Mouse (Mus musculus) forebrain, postnatal 0 days (tissue): ENCODE results near the gene Nptx1. TPM values are rescaled to one million over a fixed set of nuclear protein-coding genes. Genes with fewer than 3 reads are reported as not detected.

Experiments used
- ATAC-seq: fragments of 200-750 bp; cut with Nextera tagmentation; 2 replicates; pipeline ENCODE4 v1.8.0; 2017; ENCODE audit warnings: mild to moderate bottlenecking, moderate library complexity
- DNase-seq: peaks from one replicate; pipeline ENCODE4 v3.0.0-alpha.2; 2015
- H3K27ac ChIP-seq: fragments of 300-500 bp; sonication (generic); 2 replicates; pipeline ENCODE4 v1.5.1; 2014; ENCODE audit warnings: low read depth, mild to moderate bottlenecking, antibody characterized with exemption, low read length, moderate library complexity, mixed read lengths
- H3K27me3 ChIP-seq: fragments of 300-500 bp; sonication (generic); 2 replicates; pipeline ENCODE4 v1.6.1; 2014; ENCODE audit warnings: mild to moderate bottlenecking, low read length, mixed read lengths; ENCODE audit not compliant: insufficient read depth
- H3K36me3 ChIP-seq: fragments of 300-500 bp; sonication (generic); 2 replicates; pipeline ENCODE4 v1.6.1; 2014; ENCODE audit warnings: mild to moderate bottlenecking, moderate library complexity; ENCODE audit not compliant: insufficient read depth
- H3K4me1 ChIP-seq: fragments of 300-500 bp; sonication (generic); 2 replicates; pipeline ENCODE4 v1.6.1; 2014; ENCODE audit warnings: antibody characterized with exemption; ENCODE audit not compliant: insufficient read depth
- H3K4me2 ChIP-seq: fragments of 300-500 bp; sonication (generic); 2 replicates; pipeline ENCODE4 v1.6.1; 2014; ENCODE audit warnings: low read depth, mild to moderate bottlenecking, moderate library complexity
- H3K4me3 ChIP-seq: fragments of 300-500 bp; sonication (generic); 2 replicates; pipeline ENCODE4 v1.5.1; 2014; ENCODE audit warnings: low read depth, low read length, mixed read lengths
- H3K9ac ChIP-seq: fragments of 300-500 bp; sonication (generic); 2 replicates; pipeline ENCODE4 v1.6.1; 2014; ENCODE audit warnings: mild to moderate bottlenecking
- H3K9me3 ChIP-seq: fragments of 300-500 bp; sonication (generic); 2 replicates; pipeline ENCODE4 v1.6.1; 2016; ENCODE audit warnings: low read length
- CTCF ChIP-seq: sonication (generic); IDR thresholded peaks from 2 replicates; pipeline ENCODE4 v1.5.1; 2016; ENCODE audit warnings: antibody characterized with exemption, control low read depth, low read depth
- WGBS: fragments of 180-500 bp; shearing (Covaris S2); extraction: QIAGEN DNeasy Blood & Tissue Kit; methylation state at CpG from one replicate; pipeline ENCODE4 v1.1.7; 2014; 5-methylcytosine and 5-hydroxymethylcytosine counted together
- polyA plus RNA-seq: library from polyadenylated mRNA; unstranded; fragments of >200 nt; fragmentation: Nextera tagmentation; extraction: Ambion mirVana; gene quantifications from 2 replicates; pipeline ENCODE4 v1.2.1, GENCODE M21; 2015
- total RNA-seq: library from RNA; depleted of rRNA; stranded (reverse); fragments of >200 nt; gene quantifications from 2 replicates; pipeline ENCODE4 v1.2.3, GENCODE M21; 2014

Nptx1 gene
- total and polyA plus RNA-seq, 2 experiments from 2014 or later = 6.9 to 14.2 TPM

DNA sequence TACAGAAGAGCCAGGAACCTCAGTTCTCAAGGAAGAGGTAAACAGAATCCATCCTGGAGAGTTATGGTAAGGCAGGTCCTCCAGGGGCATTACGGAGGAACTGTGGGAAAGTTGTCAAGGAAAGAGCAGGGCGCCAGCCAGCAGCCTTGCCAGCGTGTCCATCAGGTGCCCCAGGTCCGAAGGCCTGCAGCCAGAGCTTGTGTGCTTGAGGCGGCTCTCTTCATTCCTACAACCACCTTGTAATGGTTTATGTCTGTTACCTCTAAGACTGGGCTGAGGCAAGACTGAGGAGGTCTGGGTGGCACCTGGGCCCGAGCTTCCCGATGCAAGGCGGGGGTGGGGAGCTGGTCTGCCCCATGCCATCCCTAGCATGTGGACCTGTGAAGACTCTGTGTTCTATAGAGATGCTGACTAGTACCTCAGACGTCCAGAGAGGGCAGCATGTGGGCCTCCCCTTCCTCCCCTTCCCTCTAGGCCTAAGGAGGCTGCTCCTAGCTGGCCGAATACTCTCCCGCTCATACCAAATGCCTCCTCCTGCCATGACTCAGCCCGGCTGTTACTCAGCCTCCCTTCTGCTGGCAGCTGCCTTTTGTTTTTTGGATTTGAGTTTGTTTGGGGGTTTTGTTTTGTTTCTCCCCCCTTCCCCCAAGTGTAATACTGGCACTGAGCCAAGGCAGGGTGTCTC, 30.7 kb downstream of the Nptx1 start:
- Histone ChIP-seq H3K27me3 (no peaks in the 10 kb centered on the region), H3K36me3 (no peaks in the 10 kb centered on the region), H3K9me3 (no peaks in the 10 kb centered on the region), H3K9ac (no peak overlapping the region), H3K4me2 (no peak overlapping the region), H3K27ac (no peak overlapping the region), H3K4me1 (peaks cover 32% of the 10 kb centered on the region), H3K4me3 (no peak overlapping the region)
- DNase-seq = peak; percentile 41
- peak; percentile 49 for ATAC-seq
- TF ChIP-seq CTCF = peak; percentile 46
- 60% methylated on average over 12 of the region's 12 CpGs for WGBS

DNA sequence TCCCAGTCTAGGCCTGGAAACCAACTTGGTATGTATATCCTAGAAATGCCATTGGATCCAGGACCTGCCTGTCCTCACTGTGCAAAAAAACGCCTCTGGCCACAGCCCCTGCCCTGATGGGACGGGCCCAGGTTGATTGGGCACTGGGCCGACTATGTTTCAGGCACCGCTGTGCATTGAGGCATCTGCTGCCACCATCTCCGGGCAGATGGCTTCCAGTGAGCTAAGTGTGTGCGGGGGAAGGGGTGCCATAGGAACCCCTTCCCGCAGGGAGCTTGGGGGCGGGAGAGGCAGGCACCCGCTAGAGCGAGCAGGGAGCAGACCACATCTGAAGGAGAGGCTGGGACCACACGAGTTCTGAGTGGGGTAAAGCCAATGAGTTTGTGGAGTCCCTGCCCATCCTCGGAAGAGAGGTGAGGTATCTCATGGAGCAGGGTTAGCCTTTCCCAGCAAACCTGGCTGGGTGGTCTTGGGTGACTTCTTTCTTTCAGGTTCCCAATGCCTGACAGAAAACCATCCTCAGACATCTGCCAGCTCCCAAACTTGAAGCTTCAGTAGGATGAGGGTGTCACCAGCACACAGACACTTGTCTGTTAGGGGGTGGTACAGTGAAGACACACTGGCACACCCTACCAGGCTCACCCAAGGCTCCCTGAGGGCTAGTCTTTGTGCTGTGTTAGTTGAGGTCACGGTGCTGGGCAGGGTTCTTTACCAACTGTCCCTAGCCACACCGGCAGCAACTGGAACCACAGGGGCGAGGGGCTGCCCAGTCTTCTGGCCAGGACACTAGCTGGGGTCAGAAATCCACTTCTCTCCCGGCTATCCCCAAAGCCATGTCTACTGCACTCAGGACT, 31.5 kb downstream of the Nptx1 start:
- Histone ChIP-seq H3K4me3 (no peak overlapping the region), H3K27ac (no peak overlapping the region), H3K27me3 (no peaks in the 10 kb centered on the region), H3K9ac (no peak overlapping the region), H3K36me3 (no peaks in the 10 kb centered on the region), H3K4me2 (no peak overlapping the region), H3K4me1 (peaks cover 32% of the 10 kb centered on the region), H3K9me3 (no peaks in the 10 kb centered on the region)
- WGBS = 59% methylated on average over 16 of the region's 16 CpGs
- no peak for TF ChIP-seq CTCF
- DNase-seq (no peak), ATAC-seq (0 out of 2 replicates have a peak, but pooled peaks have one; percentile 18)

- peak overlapping the region; percentile 30 for H3K4me2 ChIP-seq
- peak; percentile 84 for ATAC-seq
- H3K9ac ChIP-seq = peak overlapping the region; percentile 31; the same call in 1 of the 2 replicates
- no peak overlapping the region for H3K4me3 ChIP-seq
- TF ChIP-seq CTCF = peak; percentile 73
- peak; percentile 77 for DNase-seq
- peak overlapping the region; percentile 15 for H3K27ac ChIP-seq
- no peaks in the 10 kb centered on the region for H3K9me3 ChIP-seq
- no peaks in the 10 kb centered on the region for H3K27me3 ChIP-seq
- peaks cover 32% of the 10 kb centered on the region for H3K4me1 ChIP-seq
- WGBS = 2% methylated on average over 21 of the region's 21 CpGs
- no peaks in the 10 kb centered on the region for H3K36me3 ChIP-seq
These were observed 32.5 kb downstream of the Nptx1 start for GRCm38 (mm10) chr11:119514967-119515636.

GRCm38 (mm10) chr11:119514108-119514860, 33.3 kb downstream of the Nptx1 start:
- no peaks in the 10 kb centered on the region for H3K27me3 ChIP-seq
- H3K9ac ChIP-seq = no peak overlapping the region
- DNase-seq (no peak), ATAC-seq (no peak; the same call in 1 of the 2 replicates)
- H3K4me3 ChIP-seq = no peak overlapping the region
- 0 out of 2 replicates have a peak, but pooled peaks cover under 1% of the 10 kb centered on the region for H3K36me3 ChIP-seq
- peak overlapping the region; percentile 15; the same call in 1 of the 2 replicates for H3K27ac ChIP-seq
- no peaks in the 10 kb centered on the region for H3K9me3 ChIP-seq
- 28% methylated on average over 16 of the region's 16 CpGs for WGBS
- peak overlapping the region; percentile 30 for H3K4me2 ChIP-seq
- H3K4me1 ChIP-seq = peaks cover 32% of the 10 kb centered on the region
- no peak for TF ChIP-seq CTCF

DNA sequence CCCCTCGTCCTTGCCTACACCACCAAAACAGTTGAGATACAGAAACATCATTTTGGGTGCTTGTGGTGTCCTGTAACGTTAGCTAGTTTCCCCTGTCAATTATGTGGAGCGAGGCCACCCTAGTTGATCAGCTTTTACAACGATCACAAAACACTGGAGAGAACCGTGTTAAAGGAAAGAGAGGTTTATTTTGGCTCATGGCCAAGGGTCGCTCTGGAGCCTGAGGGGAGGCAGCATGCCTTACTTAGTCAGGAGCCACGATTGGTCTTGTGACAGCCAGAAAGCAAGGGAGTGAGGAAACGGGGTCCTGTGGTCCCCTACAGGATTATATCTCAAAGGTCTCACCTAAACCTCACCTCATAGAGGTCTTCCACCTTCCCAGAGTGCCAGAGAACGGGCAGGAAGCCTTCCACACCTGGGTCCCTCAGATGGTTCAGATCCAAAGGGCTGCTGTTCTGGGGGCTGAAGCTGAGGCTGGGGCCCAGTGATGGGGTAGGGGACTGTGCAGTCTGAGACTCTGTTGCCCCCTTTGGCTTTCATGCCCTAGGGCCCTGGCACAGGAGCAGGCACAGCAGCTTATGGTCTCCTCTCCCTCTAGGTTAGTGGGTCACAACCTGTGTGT, 34.4 kb downstream of the Nptx1 start:
- TF ChIP-seq CTCF = no peak
- Histone ChIP-seq H3K27ac (no peak overlapping the region), H3K4me3 (no peak overlapping the region), H3K27me3 (no peaks in the 10 kb centered on the region), H3K4me1 (peaks cover 32% of the 10 kb centered on the region), H3K9ac (no peak overlapping the region), H3K9me3 (no peaks in the 10 kb centered on the region), H3K36me3 (peaks cover 7% of the 10 kb centered on the region; the same call in 1 of the 2 replicates), H3K4me2 (no peak overlapping the region)
- no peak for DNase-seq
- 41% methylated on average over 9 of the region's 9 CpGs for WGBS
- no peak for ATAC-seq
